Mouse (Mus musculus): Measurements from ENCODE around the gene Ssx9. TPM values are rescaled to one million over a fixed set of nuclear protein-coding genes. Genes with fewer than 3 reads are reported as not detected.
"Not testable (repeated sequence)": the region's sequence is repeated elsewhere in the genome, so short reads cannot be mapped to it uniquely, and the experiment has no call there.

The Ssx9 gene
- total RNA-seq (2014; rRNA removed), result not detected in 2 replicates
- not detected in 2 replicates for polyA plus RNA-seq (2015; fragmentation: Nextera tagmentation; extraction: Ambion mirVana)

- 68% methylated on average over 2 of the region's 2 CpGs for WGBS
- not testable (repeated sequence) for DNase-seq (ENCODE audit: low spot score); H3K4me3 ChIP-seq (ENCODE audit: low read depth, low read length); H3K4me1 ChIP-seq (ENCODE audit: insufficient read depth, low read length); ATAC-seq (ENCODE audit: low FRiP score); H3K4me2 ChIP-seq (ENCODE audit: low read depth, low read length, poor library complexity, severe bottlenecking); H3K9ac ChIP-seq (replicated peaks; ENCODE audit: low read length, poor library complexity, severe bottlenecking); H3K9me3 ChIP-seq (ENCODE audit: low read length); H3K27ac ChIP-seq (ENCODE audit: low read depth, low read length); H3K27me3 ChIP-seq (ENCODE audit: insufficient read depth, low read length); H3K36me3 ChIP-seq (ENCODE audit: insufficient read depth, low read length)
These were observed at the start of gene Ssx9 for GRCm38 (mm10) chrX:8748132-8748531. Ssx9 (plus strand) TSS chrX:8748432.

- Histone ChIP-seq H3K4me1 (ENCODE audit: insufficient read depth, low read length) (no peaks in the 10 kb centered on the region), H3K27ac (ENCODE audit: low read depth, low read length) (no peak overlapping the region), H3K9ac (replicated peaks; ENCODE audit: low read length, poor library complexity, severe bottlenecking) (no peak overlapping the region), H3K9me3 (ENCODE audit: low read length) (0 out of 2 replicates have a peak, but pooled peaks cover 3% of the 10 kb centered on the region), H3K4me2 (ENCODE audit: low read depth, low read length, poor library complexity, severe bottlenecking) (no peak overlapping the region), H3K27me3 (ENCODE audit: insufficient read depth, low read length) (no peaks in the 10 kb centered on the region), H3K4me3 (ENCODE audit: low read depth, low read length) (no peak overlapping the region), H3K36me3 (ENCODE audit: insufficient read depth, low read length) (no peaks in the 10 kb centered on the region)
- WGBS, result 58% methylated on average over 5 of the region's 5 CpGs
- ATAC-seq (ENCODE audit: low FRiP score), result no peak
- DNase-seq (ENCODE audit: low spot score), result peak; percentile 8
- TF ChIP-seq CTCF (IDR thresholded peaks at IDR 0.05), result peak; percentile 47
These were observed 15.3 kb upstream of the Ssx9 start for GRCm38 (mm10) chrX:8732907-8733306.

- H3K27me3 ChIP-seq (ENCODE audit: insufficient read depth, low read length); DNase-seq (ENCODE audit: low spot score); H3K9me3 ChIP-seq (ENCODE audit: low read length); H3K9ac ChIP-seq (replicated peaks; ENCODE audit: low read length, poor library complexity, severe bottlenecking); H3K4me1 ChIP-seq (ENCODE audit: insufficient read depth, low read length); ATAC-seq (ENCODE audit: low FRiP score); H3K4me3 ChIP-seq (ENCODE audit: low read depth, low read length); H3K27ac ChIP-seq (ENCODE audit: low read depth, low read length); H3K4me2 ChIP-seq (ENCODE audit: low read depth, low read length, poor library complexity, severe bottlenecking); H3K36me3 ChIP-seq (ENCODE audit: insufficient read depth, low read length): not testable (repeated sequence)
- 80% methylated on average over 4 of the region's 4 CpGs for WGBS
These were observed 55.2 kb downstream of the Ssx9 start, which contains the start of gene Ssxb5 for GRCm38 (mm10) chrX:8803391-8803790. Ssxb5 (plus strand) TSS chrX:8803691.

Other genes with a start within 250 kb of the Ssx9 start
- gene Gm14459, start 223.5 kb upstream of the Ssx9 start, total RNA-seq (2014; rRNA removed), result not detected in 2 replicates
- gene Gm14459, start 223.5 kb upstream of the Ssx9 start, polyA plus RNA-seq (2015; fragmentation: Nextera tagmentation; extraction: Ambion mirVana), result not detected in 2 replicates
- not detected in 2 replicates for gene Ssxb6, start 200.2 kb upstream of the Ssx9 start, total RNA-seq (2014; rRNA removed)
- gene Ssxb6, start 200.2 kb upstream of the Ssx9 start, polyA plus RNA-seq (2015; fragmentation: Nextera tagmentation; extraction: Ambion mirVana), result not detected in 2 replicates
- gene Ssxb3, start 156.6 kb upstream of the Ssx9 start, total RNA-seq (2014; rRNA removed), result not detected in 2 replicates
- gene Ssxb3, start 156.6 kb upstream of the Ssx9 start, polyA plus RNA-seq (2015; fragmentation: Nextera tagmentation; extraction: Ambion mirVana), result not detected in 2 replicates
- not detected in 2 replicates for gene Ssxb8, start 57.6 kb upstream of the Ssx9 start, total RNA-seq (2014; rRNA removed)
- not detected in 2 replicates for gene Ssxb8, start 57.6 kb upstream of the Ssx9 start, polyA plus RNA-seq (2015; fragmentation: Nextera tagmentation; extraction: Ambion mirVana)
- not detected in 2 replicates for gene Ssxb5, start 55.3 kb downstream of the Ssx9 start, total RNA-seq (2014; rRNA removed)
- not detected in 2 replicates for gene Ssxb5, start 55.3 kb downstream of the Ssx9 start, polyA plus RNA-seq (2015; fragmentation: Nextera tagmentation; extraction: Ambion mirVana)
- not detected in 2 replicates for gene Gm6592, start 95.6 kb downstream of the Ssx9 start, total RNA-seq (2014; rRNA removed)
- gene Gm6592, start 95.6 kb downstream of the Ssx9 start, polyA plus RNA-seq (2015; fragmentation: Nextera tagmentation; extraction: Ambion mirVana), result not detected in 2 replicates
- not detected in 2 replicates for gene Gm5751, start 125.8 kb downstream of the Ssx9 start, total RNA-seq (2014; rRNA removed)
- not detected in 2 replicates for gene Gm5751, start 125.8 kb downstream of the Ssx9 start, polyA plus RNA-seq (2015; fragmentation: Nextera tagmentation; extraction: Ambion mirVana)
- 112 and 113 TPM in 2 replicates for gene B630019K06Rik, start 143.9 kb downstream of the Ssx9 start, total RNA-seq (2014; rRNA removed)
- 37.5 and 40.5 TPM in 2 replicates for gene B630019K06Rik, start 143.9 kb downstream of the Ssx9 start, polyA plus RNA-seq (2015; fragmentation: Nextera tagmentation; extraction: Ambion mirVana)
- gene Fthl17b, start 214.5 kb downstream of the Ssx9 start, total RNA-seq (2014; rRNA removed), result not detected in 2 replicates
- gene Fthl17b, start 214.5 kb downstream of the Ssx9 start, polyA plus RNA-seq (2015; fragmentation: Nextera tagmentation; extraction: Ambion mirVana), result not detected in 2 replicates
- not detected in 2 replicates for gene Fthl17c, start 228.1 kb downstream of the Ssx9 start, total RNA-seq (2014; rRNA removed)
- not detected in 2 replicates for gene Fthl17c, start 228.1 kb downstream of the Ssx9 start, polyA plus RNA-seq (2015; fragmentation: Nextera tagmentation; extraction: Ambion mirVana)
- gene Fthl17d, start 238.3 kb downstream of the Ssx9 start, total RNA-seq (2014; rRNA removed), result not detected in 2 replicates
- not detected in 2 replicates for gene Fthl17d, start 238.3 kb downstream of the Ssx9 start, polyA plus RNA-seq (2015; fragmentation: Nextera tagmentation; extraction: Ambion mirVana)

Data from midbrain, postnatal 0 days (tissue).